Mouse (Mus musculus): ENCODE measurements at regions not wholly inside any gene's neighbourhood (a gene's known extent, or its start where the extent isn't known, plus 50 kb on each side); places are given as distances from the start of the nearest gene placed in this dataset.
"Not testable (repeated sequence)": the region's sequence is repeated elsewhere in the genome, so short reads cannot be mapped to it uniquely, and the experiment has no call there.

GRCm38 (mm10) chr3:31508471-31508870 is 198.3 kb upstream of the Slc7a14 start:
- intact Hi-C loops (cut with DNase I): no loop called here
- no peak for DNase-seq (ENCODE audit: low spot score in 2 of 2)

- peak in 1 of 2 experiments; percentile 18 for DNase-seq (ENCODE audit: low spot score in 2 of 2)
- intact Hi-C loops (cut with DNase I): no loop called here
These were observed 189.2 kb upstream of the Slc7a14 start for GRCm38 (mm10) chr3:31499201-31499968.

- intact Hi-C loops (cut with DNase I): no loop called here
- DNase-seq (ENCODE audit: low spot score in 2 of 2): peak in 1 of 2 experiments; percentile 16
These were observed 185.1 kb upstream of the Slc7a14 start for GRCm38 (mm10) chr3:31495287-31495686.

- intact Hi-C loops (cut with DNase I): no loop called here
- DNase-seq (ENCODE audit: low spot score in 2 of 2): no peak
These were observed 184.5 kb upstream of the Slc7a14 start for GRCm38 (mm10) chr3:31494706-31495105.

GRCm38 (mm10) chr3:31491736-31492135 is 181.6 kb upstream of the Slc7a14 start:
- intact Hi-C loops (cut with DNase I); DNase-seq (ENCODE audit: low spot score in 2 of 2): not testable (repeated sequence)

GRCm38 (mm10) chr3:31487596-31487995 is 177.4 kb upstream of the Slc7a14 start:
- DNase-seq (ENCODE audit: low spot score in 2 of 2): no peak
- intact Hi-C loops (cut with DNase I): no loop called here

- no peak for DNase-seq (ENCODE audit: low spot score in 2 of 2)
- intact Hi-C loops (cut with DNase I): no loop called here
These were observed 171.8 kb upstream of the Slc7a14 start for GRCm38 (mm10) chr3:31481964-31482363.

- no peak for DNase-seq (ENCODE audit: low spot score in 2 of 2)
- intact Hi-C loops (cut with DNase I): no loop called here
These were observed 157.7 kb upstream of the Slc7a14 start for GRCm38 (mm10) chr3:31467882-31468281.

GRCm38 (mm10) chr3:31464260-31464659 is 154.1 kb upstream of the Slc7a14 start:
- DNase-seq (ENCODE audit: low spot score in 2 of 2): peak in 1 of 2 experiments; percentile 7
- intact Hi-C loops (cut with DNase I): no loop called here

- intact Hi-C loops (cut with DNase I): loop anchor here (5.0 kb wide), 1 partner anchor 312 kb away; the partner anchor contains the start of gene Cldn11
- DNase-seq (ENCODE audit: low spot score in 2 of 2): peak in 1 of 2 experiments; percentile 29
These were observed 149.3 kb upstream of the Slc7a14 start for GRCm38 (mm10) chr3:31459456-31459855.

GRCm38 (mm10) chr3:31457938-31458337 is 147.8 kb upstream of the Slc7a14 start:
- intact Hi-C loops (cut with DNase I): loop anchor here (5.0 kb wide), 1 partner anchor 311 kb away; the partner anchor contains the start of gene Cldn11
- peak in 1 of 2 experiments; percentile 8 for DNase-seq (ENCODE audit: low spot score in 2 of 2)

- intact Hi-C loops (cut with DNase I): loop anchor here (5.0 kb wide), 1 partner anchor 308 kb away; the partner anchor contains the start of gene Cldn11
- DNase-seq (ENCODE audit: low spot score in 2 of 2): no peak
These were observed 144.9 kb upstream of the Slc7a14 start for GRCm38 (mm10) chr3:31455031-31455430.

- intact Hi-C loops (cut with DNase I): no loop called here
- DNase-seq (ENCODE audit: low spot score in 2 of 2): no peak
These were observed 134.7 kb upstream of the Slc7a14 start for GRCm38 (mm10) chr3:31444861-31445260.

GRCm38 (mm10) chr3:31444311-31444710 is 134.1 kb upstream of the Slc7a14 start:
- DNase-seq (ENCODE audit: low spot score in 2 of 2): no peak
- intact Hi-C loops (cut with DNase I): no loop called here

- intact Hi-C loops (cut with DNase I): no loop called here
- no peak for DNase-seq (ENCODE audit: low spot score in 2 of 2)
These were observed 133.7 kb upstream of the Slc7a14 start for GRCm38 (mm10) chr3:31443894-31444293.

- DNase-seq (ENCODE audit: low spot score in 2 of 2): no peak
- intact Hi-C loops (cut with DNase I): no loop called here
These were observed 130.1 kb upstream of the Slc7a14 start for GRCm38 (mm10) chr3:31440282-31440681.

- peak in 1 of 2 experiments; percentile 8 for DNase-seq (ENCODE audit: low spot score in 2 of 2)
- intact Hi-C loops (cut with DNase I): no loop called here
These were observed 127.8 kb upstream of the Slc7a14 start for GRCm38 (mm10) chr3:31437970-31438369.

GRCm38 (mm10) chr3:31435204-31435963 is 125.2 kb upstream of the Slc7a14 start:
- intact Hi-C loops (cut with DNase I): no loop called here

GRCm38 (mm10) chr3:31433201-31433600 is 123.0 kb upstream of the Slc7a14 start:
- intact Hi-C loops (cut with DNase I): no loop called here
- DNase-seq (ENCODE audit: low spot score in 2 of 2): peak in 1 of 2 experiments; percentile 3

More at GRCm38 (mm10) chr3:31435204-31435963, 125.2 kb upstream of the Slc7a14 start:
- no peak for DNase-seq (ENCODE audit: low spot score in 2 of 2)

GRCm38 (mm10) chr3:31423517-31423916 is 113.3 kb upstream of the Slc7a14 start:
- no peak for DNase-seq (ENCODE audit: low spot score in 2 of 2)
- intact Hi-C loops (cut with DNase I): no loop called here

Measured in left cerebral cortex, postnatal 25 days (tissue).